Mouse (Mus musculus): ENCODE results near the gene Hrh1.

GRCm38 (mm10) chr6:114459969-114460368 is 62.2 kb downstream of the Hrh1 start:
- TF ChIP-seq POLR2A (IDR thresholded peaks at IDR 0.05; ENCODE audit: control insufficient read depth, low read depth, low read length) (no peak), CTCF (IDR thresholded peaks at IDR 0.05; ENCODE audit: control insufficient read depth, insufficient read depth, insufficient replicate concordance, low read depth, low read length) (no peak)
